Mouse (Mus musculus): Measurements from ENCODE around the gene Usp51.
"Not testable (repeated sequence)": the region's sequence is repeated elsewhere in the genome, so short reads cannot be mapped to it uniquely, and the experiment has no call there.

Usp51 gene

DNA sequence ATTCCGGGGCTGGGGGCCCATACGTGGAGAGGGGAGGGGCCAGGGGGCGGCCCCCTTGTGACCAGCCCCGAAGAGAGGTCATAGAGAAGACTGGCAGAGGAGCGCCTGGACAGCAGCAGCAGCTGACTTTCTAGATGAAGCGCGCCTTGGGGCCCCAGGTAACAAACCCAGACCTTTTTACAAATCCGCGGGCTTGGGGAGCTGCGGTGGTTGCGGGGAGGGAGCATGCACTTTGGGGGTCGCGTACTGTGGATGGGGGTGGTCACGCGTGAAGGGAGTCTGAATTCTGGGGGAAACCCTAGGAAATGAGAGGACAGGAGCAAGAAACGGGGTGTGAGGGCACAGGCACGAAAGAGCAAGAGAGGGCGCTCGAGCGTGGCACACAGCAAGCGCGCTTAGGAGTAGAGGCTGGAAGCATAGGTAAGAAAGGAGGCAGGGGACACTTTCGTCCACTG, at the start of gene Usp51:
TSS of gene Usp51 (plus strand) at position 83 of the 455 bp plus-strand sequence.
- peak; percentile 8 for DNase-seq

DNA sequence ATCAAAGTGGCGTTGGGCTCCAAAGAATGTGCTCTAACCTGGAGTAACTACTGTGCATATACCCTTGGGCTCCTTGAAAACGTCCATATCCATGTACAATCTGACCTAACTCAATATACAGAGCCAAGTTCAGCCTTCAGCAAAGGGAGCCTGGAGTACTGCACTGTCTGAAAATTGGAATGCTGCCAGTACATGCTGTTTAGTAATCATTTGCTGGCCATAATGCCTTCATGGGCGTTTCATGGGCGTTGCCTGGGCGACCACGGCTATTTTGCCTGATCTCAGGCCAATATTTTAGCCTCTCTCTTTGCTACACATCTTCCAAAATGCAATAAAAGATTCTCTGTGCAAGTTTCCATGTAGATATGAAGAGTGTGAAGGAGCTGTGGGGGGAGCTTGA, 36.7 kb upstream of the Usp51 start:
- DNase-seq, result no peak

DNA sequence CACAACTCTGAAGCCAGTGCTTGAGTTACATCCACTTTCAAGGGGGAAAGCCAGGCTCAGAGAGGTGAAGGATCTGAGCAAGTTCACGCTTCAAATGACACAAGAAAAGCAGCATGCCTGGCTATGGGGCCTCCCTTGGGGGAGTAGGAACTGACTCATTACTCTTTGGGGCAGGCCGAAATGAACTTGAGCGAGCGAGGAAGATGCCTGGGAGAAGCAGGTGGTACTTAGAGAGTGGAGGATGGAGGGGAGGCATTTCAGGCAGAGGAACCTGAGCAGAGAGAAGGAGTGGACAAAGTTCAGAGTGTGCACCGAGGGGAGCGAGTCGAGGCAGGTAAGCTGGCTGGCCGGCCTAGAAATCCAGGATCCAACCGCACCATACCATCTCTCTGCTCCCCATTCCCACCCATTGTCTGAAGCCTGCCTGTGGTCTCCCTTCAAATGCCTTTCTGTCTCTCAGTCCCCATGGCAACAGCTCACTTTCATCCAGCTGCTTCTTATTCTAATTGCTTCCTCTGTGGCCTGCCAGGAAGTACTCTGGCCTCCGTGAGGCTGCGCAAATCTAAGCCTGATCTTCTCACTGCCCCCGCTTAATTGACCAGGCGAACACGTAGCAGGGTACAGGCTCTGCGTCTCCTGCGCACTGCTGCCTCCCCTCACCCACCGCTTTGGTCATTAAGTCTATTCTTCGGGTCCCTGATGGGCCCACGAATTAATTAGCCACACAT, 32.6 kb upstream of the Usp51 start:
- not testable (repeated sequence) for DNase-seq

DNA sequence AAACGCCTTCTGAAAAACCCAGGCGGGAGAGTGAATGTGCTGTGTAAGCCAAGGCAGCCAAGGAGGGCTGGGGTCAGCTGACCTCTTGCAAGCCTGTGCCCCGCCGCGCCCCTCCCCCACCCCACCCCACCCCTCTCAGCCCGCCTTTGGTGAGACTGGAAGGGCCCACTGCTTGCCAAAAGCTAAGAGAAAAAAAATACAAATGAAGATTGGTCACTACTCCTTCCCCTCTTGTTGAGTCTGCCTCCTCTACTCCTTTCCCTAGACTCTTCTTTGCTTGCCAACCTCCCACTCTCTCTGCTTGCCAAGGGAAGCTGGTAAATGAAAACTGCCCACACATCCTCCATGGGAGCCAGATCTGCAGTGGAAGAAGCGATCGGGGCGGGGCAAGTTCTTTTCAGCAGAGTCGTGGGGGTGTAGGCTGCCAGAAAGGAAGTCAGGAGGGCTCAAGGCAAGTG, 32.0 kb upstream of the Usp51 start:
- DNase-seq, result no peak

DNA sequence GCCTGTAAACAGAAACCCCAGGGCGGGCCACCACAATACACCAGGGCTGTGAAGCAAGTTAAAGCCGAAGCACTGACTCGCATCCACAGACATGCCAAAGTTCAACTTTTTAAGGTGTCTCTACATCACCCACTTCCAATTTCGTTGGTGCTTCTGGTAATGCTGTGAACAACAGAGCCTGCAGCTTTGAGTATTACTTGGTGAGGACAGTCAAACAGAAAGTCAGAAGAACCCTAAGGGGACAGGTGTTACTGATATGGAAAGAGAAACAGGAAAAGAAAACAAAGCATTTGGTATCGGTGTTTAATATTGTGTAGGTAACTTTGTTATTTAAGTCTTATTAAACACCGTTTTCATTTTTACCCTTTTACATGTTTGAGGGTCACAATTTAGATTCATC, 29.7 kb upstream of the Usp51 start:
- DNase-seq, result no peak

DNA sequence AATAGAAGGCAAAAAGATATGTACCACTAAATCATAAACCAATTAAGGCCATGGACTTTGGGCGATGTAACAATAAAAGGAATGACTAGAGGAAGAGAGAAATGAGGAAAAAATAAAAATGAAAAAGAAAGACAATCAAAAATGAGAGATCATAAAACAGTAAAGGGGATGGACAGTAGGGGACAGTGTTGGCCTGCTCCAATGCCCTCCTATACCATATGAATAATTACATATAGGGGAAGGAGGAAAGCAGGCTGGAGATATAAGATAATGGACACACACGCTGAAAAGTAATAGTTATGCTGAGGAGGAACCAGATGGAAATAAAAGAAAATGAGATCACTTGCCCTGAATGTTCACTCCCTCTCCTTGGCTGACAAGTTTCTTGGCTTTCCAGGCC, 21.3 kb upstream of the Usp51 start:
- DNase-seq, result no peak

DNA sequence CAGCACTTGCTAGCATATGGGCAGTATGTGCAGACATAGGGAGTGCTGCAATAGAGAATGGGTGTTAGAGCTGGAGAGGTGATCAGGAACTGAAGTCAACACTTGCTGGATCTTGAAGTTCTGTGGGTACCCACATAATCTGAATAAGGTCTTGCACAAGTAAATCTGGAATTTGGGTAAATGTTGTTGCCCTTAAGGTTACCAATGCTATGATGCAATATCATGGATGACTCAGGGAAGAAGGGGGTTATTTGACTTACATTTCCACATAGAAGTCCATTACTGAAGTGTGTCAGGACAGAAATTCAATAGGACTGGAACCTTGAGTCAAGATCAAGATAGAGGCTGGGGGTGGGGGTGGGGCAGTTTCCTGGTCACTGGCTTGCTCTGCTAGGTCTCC, 16.4 kb upstream of the Usp51 start:
- DNase-seq, result not testable (repeated sequence)

DNA sequence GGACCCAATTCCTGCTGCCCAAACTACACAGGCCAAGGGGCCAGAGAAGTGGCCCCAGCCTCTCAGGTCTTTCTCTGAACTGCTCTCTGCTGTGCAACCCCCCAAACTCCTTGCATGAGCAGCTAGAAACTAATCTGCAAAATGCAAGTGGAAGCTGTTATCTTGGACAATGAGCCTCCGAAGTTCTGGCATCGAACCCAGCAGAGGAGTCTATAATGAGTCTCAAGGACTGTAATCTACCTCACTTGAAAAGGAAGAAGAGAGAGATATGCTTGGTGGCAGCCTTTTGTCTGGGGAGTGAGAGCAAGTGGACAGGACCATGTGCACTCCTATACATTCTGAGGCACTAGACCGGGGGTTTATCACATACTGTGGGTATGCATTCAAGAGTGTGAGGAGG, 10.2 kb upstream of the Usp51 start:
- not testable (repeated sequence) for DNase-seq

DNA sequence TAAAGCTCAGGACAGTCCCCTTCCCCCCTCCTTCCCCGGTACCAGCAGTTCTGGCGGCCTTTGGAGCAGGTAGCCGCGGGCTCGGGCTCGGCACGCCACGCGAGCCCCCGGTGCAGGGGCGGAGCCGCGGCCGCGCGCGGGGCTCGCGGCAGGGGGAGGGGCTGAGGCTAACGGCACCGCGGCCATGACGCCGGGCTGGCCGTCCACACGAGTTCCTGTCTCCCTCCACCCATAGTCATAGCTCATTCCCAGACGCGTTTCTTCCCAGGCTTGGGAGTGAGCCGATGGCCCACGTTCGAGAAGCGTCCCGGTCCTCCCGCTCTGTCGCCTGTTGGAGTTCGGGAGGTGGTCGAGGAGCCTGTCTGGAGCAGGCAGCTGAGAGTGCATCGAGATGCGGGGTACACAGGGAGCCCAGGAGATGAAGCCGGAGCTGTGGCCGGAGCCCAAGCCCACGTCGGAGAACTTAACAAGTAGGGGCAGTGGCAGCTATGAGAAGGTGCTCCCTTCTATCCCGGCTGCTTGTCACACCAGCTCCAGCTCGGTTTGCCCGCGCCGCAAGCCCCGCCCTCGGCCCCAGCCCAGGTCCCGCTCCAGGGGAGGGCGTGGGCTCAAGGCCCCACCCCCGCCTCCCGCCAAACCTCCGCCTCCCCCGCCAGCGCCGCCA, 884 bp downstream of the Usp51 start:
- DNase-seq, result peak; percentile 33

DNA sequence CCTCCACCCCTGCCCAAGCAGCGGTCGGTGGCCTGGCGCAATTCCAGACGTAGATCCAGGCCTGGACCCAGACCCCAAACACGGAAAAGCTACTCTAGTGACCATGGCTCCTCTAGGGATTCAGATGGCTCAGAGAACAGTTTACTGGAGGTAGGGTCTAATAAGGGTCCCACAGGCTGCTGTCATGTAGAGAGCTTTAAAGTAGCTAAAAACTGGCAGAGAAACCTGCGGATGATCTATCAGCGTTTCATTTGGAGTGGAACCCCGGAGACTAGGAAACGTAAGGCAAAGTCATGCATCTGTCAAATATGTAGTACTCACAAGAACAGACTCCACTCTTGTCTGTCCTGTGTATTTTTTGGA, 1.4 kb downstream of the Usp51 start:
- no peak for DNase-seq

DNA sequence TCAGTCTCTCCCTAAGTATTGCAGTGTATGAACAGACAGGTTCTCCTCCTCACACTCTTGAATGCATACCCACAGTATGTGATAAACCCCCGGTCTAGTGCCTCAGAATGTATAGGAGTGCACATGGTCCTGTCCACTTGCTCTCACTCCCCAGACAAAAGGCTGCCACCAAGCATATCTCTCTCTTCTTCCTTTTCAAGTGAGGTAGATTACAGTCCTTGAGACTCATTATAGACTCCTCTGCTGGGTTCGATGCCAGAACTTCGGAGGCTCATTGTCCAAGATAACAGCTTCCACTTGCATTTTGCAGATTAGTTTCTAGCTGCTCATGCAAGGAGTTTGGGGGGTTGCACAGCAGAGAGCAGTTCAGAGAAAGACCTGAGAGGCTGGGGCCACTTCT, 19.0 kb downstream of the Usp51 start:
- not testable (repeated sequence) for DNase-seq

DNA sequence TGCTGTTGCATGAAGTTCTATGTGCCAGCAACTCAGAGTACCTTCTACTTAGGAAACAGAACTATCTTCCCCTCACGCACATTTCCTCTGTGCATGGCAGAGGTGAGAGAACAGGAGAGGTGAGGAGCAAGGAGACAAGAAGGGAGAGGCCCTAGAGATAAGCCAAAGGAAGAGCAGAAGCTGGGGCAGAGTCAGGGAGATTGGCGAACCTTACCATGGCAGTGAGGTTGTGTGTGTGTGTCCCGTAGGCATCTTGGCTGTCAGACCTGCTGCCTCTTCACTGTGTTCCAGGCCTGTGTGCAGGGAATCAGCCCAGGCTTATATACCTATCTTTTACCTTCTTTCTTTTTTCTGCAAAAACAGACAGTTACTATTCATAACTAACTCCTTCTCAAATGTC, 19.4 kb downstream of the Usp51 start:
- not testable (repeated sequence) for DNase-seq

DNA sequence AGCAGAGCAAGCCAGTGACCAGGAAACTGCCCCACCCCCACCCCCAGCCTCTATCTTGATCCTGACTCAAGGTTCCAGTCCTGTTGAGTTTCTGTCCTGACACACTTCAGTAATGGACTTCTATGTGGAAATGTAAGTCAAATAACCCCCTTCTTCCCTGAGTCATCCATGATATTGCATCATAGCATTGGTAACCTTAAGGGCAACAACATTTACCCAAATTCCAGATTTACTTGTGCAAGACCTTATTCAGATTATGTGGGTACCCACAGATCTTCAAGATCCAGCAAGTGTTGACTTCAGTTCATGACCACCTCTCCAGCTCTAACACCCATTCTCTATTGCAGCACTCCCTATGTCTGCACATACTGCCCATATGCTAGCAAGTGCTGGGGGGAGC, 25.3 kb downstream of the Usp51 start:
- DNase-seq, result not testable (repeated sequence)

DNA sequence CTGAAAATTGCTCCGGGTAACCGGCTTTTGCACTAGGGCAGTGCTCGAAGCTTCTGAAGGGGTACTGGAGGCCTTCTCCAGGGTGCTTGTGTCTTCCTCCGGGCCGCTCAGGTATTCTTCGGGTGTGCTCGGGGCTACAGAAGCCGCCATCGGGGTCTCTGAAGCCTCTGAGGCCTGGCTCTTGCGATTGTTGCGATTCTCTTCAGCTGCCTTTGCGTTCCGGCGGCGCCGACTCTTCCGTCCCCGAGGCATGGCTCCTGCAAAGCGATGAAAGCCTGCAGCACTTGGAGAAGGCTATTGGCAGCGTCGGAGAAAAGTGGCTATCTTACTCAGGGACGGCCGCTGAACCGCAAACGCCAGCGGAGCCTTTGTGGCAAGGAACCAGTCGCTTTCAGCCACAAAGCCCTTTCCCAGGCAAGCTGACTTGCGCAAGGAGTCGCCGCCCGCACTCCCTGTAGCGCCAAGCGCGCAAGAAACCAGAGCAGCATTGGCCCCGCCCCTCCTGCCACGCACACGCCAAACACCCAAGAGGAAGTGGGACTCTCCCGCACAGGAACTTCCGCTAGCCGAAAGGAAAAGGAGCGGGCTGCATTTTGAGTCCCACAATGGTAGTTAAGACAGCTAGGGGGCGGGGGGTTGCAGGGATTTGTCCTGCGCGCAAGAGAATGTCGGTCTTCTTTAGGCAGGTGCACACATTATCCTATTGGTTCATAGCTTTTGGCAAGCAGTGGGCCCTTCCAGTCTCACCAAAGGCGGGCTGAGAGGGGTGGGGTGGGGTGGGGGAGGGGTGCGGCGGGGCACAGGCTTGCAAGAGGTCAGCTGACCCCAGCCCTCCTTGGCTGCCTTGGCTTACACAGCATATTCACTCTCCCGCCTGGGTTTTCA, 31.1 kb downstream of the Usp51 start, which contains the start of gene Mageh1:
TSS of gene Mageh1 (minus strand) at position 489 of the 885 bp plus-strand sequence.
- DNase-seq, result peak; percentile 3

DNA sequence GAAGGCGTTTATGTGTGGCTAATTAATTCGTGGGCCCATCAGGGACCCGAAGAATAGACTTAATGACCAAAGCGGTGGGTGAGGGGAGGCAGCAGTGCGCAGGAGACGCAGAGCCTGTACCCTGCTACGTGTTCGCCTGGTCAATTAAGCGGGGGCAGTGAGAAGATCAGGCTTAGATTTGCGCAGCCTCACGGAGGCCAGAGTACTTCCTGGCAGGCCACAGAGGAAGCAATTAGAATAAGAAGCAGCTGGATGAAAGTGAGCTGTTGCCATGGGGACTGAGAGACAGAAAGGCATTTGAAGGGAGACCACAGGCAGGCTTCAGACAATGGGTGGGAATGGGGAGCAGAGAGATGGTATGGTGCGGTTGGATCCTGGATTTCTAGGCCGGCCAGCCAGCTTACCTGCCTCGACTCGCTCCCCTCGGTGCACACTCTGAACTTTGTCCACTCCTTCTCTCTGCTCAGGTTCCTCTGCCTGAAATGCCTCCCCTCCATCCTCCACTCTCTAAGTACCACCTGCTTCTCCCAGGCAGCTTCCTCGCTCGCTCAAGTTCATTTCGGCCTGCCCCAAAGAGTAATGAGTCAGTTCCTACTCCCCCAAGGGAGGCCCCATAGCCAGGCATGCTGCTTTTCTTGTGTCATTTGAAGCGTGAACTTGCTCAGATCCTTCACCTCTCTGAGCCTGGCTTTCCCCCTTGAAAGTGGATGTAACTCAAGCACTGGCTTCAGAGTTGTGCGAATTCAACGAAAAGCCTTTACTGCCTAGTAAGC, 31.9 kb downstream of the Usp51 start:
- DNase-seq, result not testable (repeated sequence)

Measured in thymus, postnatal 14 days (tissue).